Mouse (Mus musculus) CH12.LX (cell line): Measurements from ENCODE around the gene Sec14l4. TPM values are rescaled to one million over a fixed set of nuclear protein-coding genes. Genes with fewer than 3 reads are reported as not detected.

Source experiments
- DNase-seq: peaks from one replicate; pipeline ENCODE4 v3.0.0-alpha.2; 2013; ENCODE audit errors: extremely low read depth
- H3K27ac ChIP-seq: 2 replicates; pipeline ENCODE4 v1.5.1; 2012; ENCODE audit warnings: low read depth, mild to moderate bottlenecking, control low read depth, moderate library complexity; ENCODE audit not compliant: insufficient read depth
- H3K27me3 ChIP-seq: replicated peaks from 2 replicates; pipeline ENCODE3; 2012; ENCODE audit warnings: inconsistent platforms
- H3K36me3 ChIP-seq, 2 experiments: replicated peaks in 1 of 2; 2 replicates each; pipeline versions ENCODE3 to v1.6.1; 2012; ENCODE audit warnings: inconsistent platforms in 1 of 2, low read length in 1 of 2, mild to moderate bottlenecking in 1 of 2, mixed read lengths in 1 of 2, moderate library complexity in 1 of 2; ENCODE audit not compliant: control insufficient read depth in 1 of 2, insufficient read depth in 1 of 2
- H3K4me1 ChIP-seq, 2 experiments: 2 replicates each; pipeline ENCODE4 v1.6.1; 2012; ENCODE audit warnings: inconsistent platforms in 1 of 2, moderate library complexity in 1 of 2; ENCODE audit not compliant: insufficient read depth in 2 of 2, control insufficient read depth in 1 of 2
- H3K4me2 ChIP-seq: 2 replicates; pipeline ENCODE4 v1.6.1; 2012; ENCODE audit warnings: low read depth, mild to moderate bottlenecking, control low read depth; ENCODE audit not compliant: poor library complexity, insufficient read depth, severe bottlenecking
- H3K4me3 ChIP-seq, 3 experiments: fragments of 150-350 bp in 1 of 3; sonication (generic) in 1 of 3; replicated peaks in 1 of 3; 2 replicates each; pipeline versions ENCODE3 to v1.5.1; 2011 to 2012; ENCODE audit warnings: low read depth in 2 of 3, low read length in 2 of 3, mild to moderate bottlenecking in 2 of 3, moderate library complexity in 2 of 3, control low read depth in 1 of 3, improper control_type of control experiment in 1 of 3, inconsistent platforms in 1 of 3, mixed read lengths in 1 of 3; ENCODE audit not compliant: poor library complexity in 1 of 3
- H3K79me2 ChIP-seq: replicated peaks from 2 replicates; pipeline ENCODE4 v1.6.1; 2012; ENCODE audit warnings: mild to moderate bottlenecking, moderate library complexity; ENCODE audit not compliant: control insufficient read depth, poor library complexity, insufficient read depth, severe bottlenecking; ENCODE audit errors: extremely low read depth
- H3K9ac ChIP-seq: 2 replicates; pipeline ENCODE4 v1.6.1; 2012; ENCODE audit warnings: low read depth, mild to moderate bottlenecking, control low read depth, moderate library complexity; ENCODE audit not compliant: insufficient read depth
- H3K9me3 ChIP-seq: replicated peaks from 2 replicates; pipeline ENCODE3; 2012; ENCODE audit warnings: low read length, inconsistent platforms, mixed read lengths
- CHD1 ChIP-seq: IDR thresholded peaks from 2 replicates; pipeline ENCODE4 v1.6.1; 2012; ENCODE audit warnings: low read depth, low read length, improper control_type of control experiment, inconsistent platforms
- ELF1 ChIP-seq: IDR thresholded peaks from 2 replicates; pipeline ENCODE4 v1.6.1; 2014; ENCODE audit warnings: low read depth, mild to moderate bottlenecking, inconsistent platforms, low read length, improper control_type of control experiment
- EP300 ChIP-seq: IDR thresholded peaks from 2 replicates; pipeline ENCODE4 v1.6.1; 2011; ENCODE audit warnings: low read length, improper control_type of control experiment
- ETS1 ChIP-seq: conservative IDR thresholded peaks from 2 replicates; pipeline ENCODE4 v1.6.1; 2012; ENCODE audit warnings: low read depth, mild to moderate bottlenecking, inconsistent platforms, low read length, improper control_type of control experiment, moderate library complexity
- IRF4 ChIP-seq: IDR thresholded peaks from 2 replicates; pipeline ENCODE4 v1.6.1; 2014; ENCODE audit warnings: low read depth, mild to moderate bottlenecking, inconsistent platforms, low read length, improper control_type of control experiment
- JUN ChIP-seq: IDR thresholded peaks from 2 replicates; pipeline ENCODE4 v1.6.1; 2011; ENCODE audit warnings: low read depth, mild to moderate bottlenecking, low read length, improper control_type of control experiment, moderate library complexity; ENCODE audit not compliant: insufficient read depth
- KAT2A ChIP-seq: IDR thresholded peaks from 2 replicates; pipeline ENCODE4 v1.6.1; 2012; ENCODE audit warnings: low read length, improper control_type of control experiment, inconsistent platforms; ENCODE audit not compliant: insufficient replicate concordance
- MAFK ChIP-seq: IDR thresholded peaks from 2 replicates; pipeline ENCODE4 v1.6.1; 2011; ENCODE audit warnings: low read length, improper control_type of control experiment; ENCODE audit not compliant: insufficient replicate concordance
- MAX ChIP-seq: IDR thresholded peaks from 2 replicates; pipeline ENCODE4 v1.6.1; 2011; ENCODE audit warnings: low read length, improper control_type of control experiment
- MAZ ChIP-seq: IDR thresholded peaks from 2 replicates; pipeline ENCODE4 v1.6.1; 2012; ENCODE audit warnings: low read depth, mild to moderate bottlenecking, inconsistent platforms, low read length, improper control_type of control experiment, moderate library complexity
- MYC ChIP-seq: IDR thresholded peaks from 2 replicates; pipeline ENCODE4 v1.6.1; 2011; ENCODE audit warnings: low read depth, mild to moderate bottlenecking, improper control_type of control experiment, low read length
- PAX5 ChIP-seq: IDR thresholded peaks from 2 replicates; pipeline ENCODE4 v1.6.1; 2012; ENCODE audit warnings: low read length, inconsistent platforms, mixed read lengths
- POLR2AphosphoS2 ChIP-seq: IDR thresholded peaks from 2 replicates; pipeline ENCODE4 v1.6.1; 2011; ENCODE audit warnings: low read depth, low read length, improper control_type of control experiment
- RAD21 ChIP-seq: IDR thresholded peaks from 2 replicates; pipeline ENCODE4 v1.6.1; 2011; ENCODE audit warnings: low read depth, mild to moderate bottlenecking, low read length, improper control_type of control experiment, moderate library complexity
- RCOR1 ChIP-seq: conservative IDR thresholded peaks from 2 replicates; pipeline ENCODE4 v1.6.1; 2012; ENCODE audit warnings: low read depth, mild to moderate bottlenecking, inconsistent platforms, low read length, improper control_type of control experiment
- TBP ChIP-seq: conservative IDR thresholded peaks from 2 replicates; pipeline ENCODE4 v1.6.1; 2011; ENCODE audit warnings: low read depth, low read length, improper control_type of control experiment
- UBTF ChIP-seq: IDR thresholded peaks from 2 replicates; pipeline ENCODE4 v1.6.1; 2012; ENCODE audit warnings: low read depth, mild to moderate bottlenecking, inconsistent platforms, low read length, improper control_type of control experiment, moderate library complexity
- USF1 ChIP-seq: IDR thresholded peaks from 2 replicates; pipeline ENCODE4 v1.6.1; 2014; ENCODE audit warnings: low read depth, mild to moderate bottlenecking, inconsistent platforms, low read length, improper control_type of control experiment
- ZKSCAN1 ChIP-seq: IDR thresholded peaks from 2 replicates; pipeline ENCODE4 v1.6.1; 2012; ENCODE audit warnings: low read depth, inconsistent platforms, low read length, improper control_type of control experiment, borderline replicate concordance
- ZMIZ1 ChIP-seq: IDR thresholded peaks from 2 replicates; pipeline ENCODE4 v1.6.1; 2012; ENCODE audit warnings: low read depth, mild to moderate bottlenecking, inconsistent platforms, low read length, improper control_type of control experiment
- ZNF384 ChIP-seq: IDR thresholded peaks from 2 replicates; pipeline ENCODE4 v1.6.1; 2012; ENCODE audit warnings: low read depth, low read length, improper control_type of control experiment, inconsistent platforms
- dilution Hi-C: fragments of 300-500 bp; cut with MboI; formaldehyde crosslinking; loops from 2 replicates; pipeline ENCODE4 v1.14.3; 2020; ENCODE audit warnings: low sequenced_read_pairs; ENCODE audit not compliant: extremely low pct_unique_long_range_greater_than_20kb, extremely low pct_ligation_motif_present
- in situ Hi-C: fragments of 300-500 bp; cut with MboI; formaldehyde crosslinking; loops from 3 replicates; pipeline ENCODE4 v1.14.3; 2019; ENCODE audit warnings: low sequenced_read_pairs, low pct_ligation_motif_present, low pct_unique_long_range_greater_than_20kb, mixed read lengths
- polyA plus RNA-seq: library from polyadenylated mRNA; unstranded; fragments of >175 nt; gene quantifications from 2 replicates; pipeline ENCODE4 v1.2.1, GENCODE M21; 2012; ENCODE audit warnings: low read depth; ENCODE audit not compliant: insufficient read length
- total RNA-seq, 2 experiments: library from RNA; depleted of rRNA; stranded (reverse); fragments of 300-350 nt in 1 of 2; fragments of >200 nt in 1 of 2; gene quantifications; 2 replicates each; pipeline ENCODE4 v1.2.3; 2012 to 2014

The Sec14l4 gene
- total and polyA plus RNA-seq, 3 experiments: 0.42 to 3.5 (median 0.47) TPM

DNA sequence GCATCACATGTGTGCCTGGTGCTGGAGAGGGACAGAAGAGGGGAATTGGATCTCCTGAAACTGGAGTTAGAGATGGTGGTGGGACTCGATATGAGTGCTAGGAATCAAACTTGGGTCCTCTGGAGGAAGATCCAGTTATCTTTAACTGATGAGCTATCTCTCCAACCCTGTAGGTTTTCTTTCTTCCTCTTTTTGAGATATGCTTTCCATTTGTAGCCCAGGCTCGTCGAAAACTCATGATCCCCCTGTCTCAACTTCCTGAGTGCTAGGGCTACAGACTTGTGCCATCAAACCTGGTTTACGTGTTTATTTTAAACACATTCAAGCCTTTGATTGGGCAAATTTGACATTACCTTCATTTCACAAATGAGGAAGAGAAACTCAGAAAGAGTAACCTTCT is 2.9 kb downstream of the Sec14l4 start:
- no peaks in the 10 kb centered on the region for H3K79me2 ChIP-seq
- in situ Hi-C loops (no loop called here), dilution Hi-C loops (no loop called here)
- H3K27ac ChIP-seq: no peak overlapping the region
- peak; percentile 52 for DNase-seq
- TF ChIP-seq RAD21: no peak
- TF ChIP-seq EP300: peak; percentile 64
- peak; percentile 53; the same call in 1 of the 2 replicates for TF ChIP-seq IRF4
- TF ChIP-seq MAFK: no peak
- TF ChIP-seq USF1: no peak
- no peak for TF ChIP-seq TBP
- TF ChIP-seq ETS1: no peak
- no peak for TF ChIP-seq ZNF384
- TF ChIP-seq UBTF: no peak
- no peak for TF ChIP-seq RCOR1
- TF ChIP-seq CHD1: no peak
- no peak for TF ChIP-seq KAT2A
- no peak for TF ChIP-seq MAX
- no peak for TF ChIP-seq POLR2AphosphoS2
- TF ChIP-seq ZKSCAN1: no peak
- H3K4me2 ChIP-seq: no peak overlapping the region
- no peak overlapping the region for H3K4me3 ChIP-seq
- H3K27me3 ChIP-seq: no peaks in the 10 kb centered on the region
- peaks cover 21 to 60% of the 10 kb centered on the region in 2 experiments for H3K4me1 ChIP-seq
- H3K9me3 ChIP-seq: no peaks in the 10 kb centered on the region
- no peak overlapping the region for H3K9ac ChIP-seq
- H3K36me3 ChIP-seq: no peaks in the 10 kb centered on the region

DNA sequence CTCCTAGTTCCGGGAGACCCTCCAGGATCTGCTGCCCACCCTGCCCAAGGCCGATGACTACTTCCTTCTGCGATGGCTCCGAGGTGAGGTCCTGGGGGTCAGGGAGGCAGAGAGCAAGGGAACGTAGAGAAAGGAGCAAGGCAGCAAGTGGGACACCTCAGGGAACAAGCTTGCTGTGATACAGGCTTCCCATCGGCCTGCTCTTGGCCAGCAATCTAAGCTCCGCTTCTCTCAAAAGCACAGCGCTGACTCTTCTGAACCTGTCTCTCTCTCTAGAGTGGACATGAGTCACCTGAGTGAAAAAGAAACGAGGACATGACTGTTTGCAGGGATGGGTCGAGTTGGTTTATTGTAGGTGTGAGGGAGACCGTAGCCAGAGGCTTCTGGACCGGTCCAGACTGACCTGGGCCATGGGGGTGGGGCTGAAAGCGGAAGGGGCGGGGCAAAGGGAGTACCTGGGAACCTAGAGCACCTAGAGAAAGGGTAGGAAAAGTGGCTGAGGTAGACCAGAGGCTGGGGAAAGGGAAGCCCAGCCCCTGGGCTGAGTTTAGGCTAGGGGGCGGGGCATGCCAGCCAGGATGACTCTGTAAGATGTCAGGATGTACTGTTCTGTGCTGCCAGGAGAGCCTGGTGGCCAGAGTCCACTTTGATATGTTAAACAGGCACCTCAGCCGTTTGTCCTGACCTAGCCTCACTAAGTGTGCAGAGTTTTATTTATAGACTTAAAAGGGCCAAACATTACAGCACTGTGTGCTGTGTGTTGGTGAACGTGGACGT is 4.0 kb downstream of the Sec14l4 start:
- Histone ChIP-seq H3K27ac (peak overlapping the region; percentile 94), H3K9me3 (no peaks in the 10 kb centered on the region)
- dilution Hi-C loops: no loop called here
- TF ChIP-seq POLR2AphosphoS2 (no peak), USF1 (no peak), TBP (no peak), MYC (no peak), ELF1 (peak; percentile 7; the same call in 1 of the 2 replicates), ZMIZ1 (no peak), JUN (no peak), MAX (no peak), MAZ (0 out of 2 replicates have a peak, but pooled peaks have one; percentile 16), PAX5 (no peak)
- TF ChIP-seq, all 38 proteins: peak for 2
- Histone ChIP-seq H3K27me3 (no peaks in the 10 kb centered on the region), H3K79me2 (no peaks in the 10 kb centered on the region), H3K4me2 (peak overlapping the region; percentile 85), H3K4me1 (peaks cover 21 to 60% of the 10 kb centered on the region in 2 experiments), H3K36me3 (no peaks in the 10 kb centered on the region), H3K9ac (no peak overlapping the region; the same call in 1 of the 2 replicates), H3K4me3 (peak overlapping the region in 1 of 3 experiments; percentile 17)
- DNase-seq: peak; percentile 24
- in situ Hi-C loops: no loop called here
